Comparison of ENCODE assay signal across 9 mouse cellular contexts in the genomic region with DNA sequence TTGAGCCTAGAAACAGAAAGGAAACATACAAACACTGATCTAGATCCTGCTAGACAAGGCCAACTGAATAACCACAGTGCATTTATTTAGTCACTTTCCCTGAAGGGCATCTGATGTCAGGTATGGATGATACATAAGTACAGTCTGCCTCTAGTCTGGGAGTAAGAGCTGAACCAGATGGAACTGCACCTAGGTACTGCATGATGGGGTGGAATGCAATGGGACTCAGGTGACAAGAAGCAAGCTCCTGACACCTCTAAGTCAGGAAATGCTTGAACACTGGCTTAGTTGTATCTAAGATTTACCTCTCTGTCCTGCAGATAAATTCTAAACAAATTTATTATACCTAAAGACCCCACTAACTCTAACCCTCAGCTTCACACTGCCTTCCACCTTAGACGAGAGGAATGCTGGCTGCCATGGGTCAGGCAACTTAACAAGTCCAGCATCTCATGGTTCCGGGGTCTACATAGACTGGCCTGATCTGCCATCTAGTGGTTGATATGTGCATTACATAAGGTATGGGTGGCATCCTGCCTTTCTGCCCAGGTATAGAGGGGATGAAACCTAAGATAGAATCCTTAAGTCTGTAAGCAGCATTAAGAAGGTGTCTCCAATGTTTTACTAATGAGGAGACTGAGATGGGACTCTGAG. TPM values are rescaled to one million over a fixed set of nuclear protein-coding genes. Genes with fewer than 3 reads are reported as not detected.
DNase-seq lines count a peak whose midpoint lies in the region; TF ChIP-seq lines count a peak whose summit lies in the region.
"Had no signal": no experiment of that assay in that cellular context is flagged by ENCODE, and none has a peak within 500 bp of the region (broad histone marks: within the 10 kb centered on the region; RNA-seq: fewer than 3 reads in every experiment).

No protein-coding gene starts in this region.

- H3K4me1 ChIP-seq in liver, adult 2 months (ENCODE audit: control insufficient read depth, insufficient read depth, low read length): no peaks in the 10 kb centered on the region

- peak; percentile 45; the same call in 1 of the 2 replicates for TF ChIP-seq CTCF in liver, adult 2 months (IDR thresholded peaks at IDR 0.05; ENCODE audit: low read depth, low read length)

- H3K27ac ChIP-seq in liver, adult 2 months (replicated peaks; ENCODE audit: insufficient read depth, low read depth, low read length): no peak overlapping the region

- H3K79me2 ChIP-seq in liver, adult 2 months (ENCODE audit: control insufficient read depth, insufficient read depth, low read length): no peaks in the 10 kb centered on the region

- DNase-seq in A20 (ENCODE audit: low read depth, low spot score): peak; percentile 75
- DNase-seq in MEL-GATA-1-ER (ENCODE audit: extremely low read depth, low read depth): peak; percentile 44
- peak; percentile 81 to 91 for DNase-seq in cerebellum, postnatal 10 days
- peak; percentile 27 for DNase-seq in gastrocnemius, postnatal 10 days
- peak; percentile 45 for DNase-seq in kidney, adult 11 months
- peak; percentile 51 for DNase-seq in liver, adult 2 months (ENCODE audit: extremely low read depth, low read depth, low spot score)
- peak; percentile 31 to 51 for DNase-seq in natural killer cell, adult 2 months (ENCODE audit: low spot score in 2 of 2)
- DNase-seq in thymus, postnatal 0 days (ENCODE audit: low spot score): peak; percentile 62

- no peak for TF ChIP-seq POLR2A in liver, adult 2 months (IDR thresholded peaks at IDR 0.05; ENCODE audit: extremely low read depth, insufficient read depth, low read length)

- H3K9ac ChIP-seq in liver, adult 2 months (ENCODE audit: low read depth, low read length): no peak overlapping the region

- H3K27me3 ChIP-seq in liver, adult 2 months (ENCODE audit: control insufficient read depth, insufficient read depth, low read length): 0 out of 2 replicates have a peak, but pooled peaks cover 2% of the 10 kb centered on the region

- H3K4me3 ChIP-seq in liver, adult 2 months (ENCODE audit: insufficient read depth, low read depth, low read length): no peak overlapping the region
- H3K4me3 ChIP-seq: myocyte had no signal

- no peaks in the 10 kb centered on the region for H3K36me3 ChIP-seq in liver, adult 2 months (ENCODE audit: control insufficient read depth, insufficient read depth, low read length)

- WGBS in liver, adult 2 months: 1% methylated on average over 2 of the region's 2 CpGs

RNA-seq across cellular contexts. Expression of a gene that starts 35.7 kb away (rescaled TPM):
- 10 to 100 TPM; 10.7 to 11.9 TPM for total RNA-seq in gastrocnemius, postnatal 10 days (2021)
- total RNA-seq in liver, adult 2 months (2014; rRNA removed): 17.3 and 18.0 TPM in 2 replicates
- 6.2 and 6.9 TPM in 2 replicates for polyA plus RNA-seq in liver, adult 2 months (2012; rRNA removed)
- polyA plus RNA-seq in thymus, postnatal 0 days (2015; fragmentation: Nextera tagmentation; extraction: Ambion mirVana): 17.4 and 17.7 TPM in 2 replicates

Comparison
In these comparisons a context has a peak if more than half of its experiments do, and no peak if none do; other contexts are left out.
1. DNase-seq: peak in every context shown above with its lines; median percentile 86 in cerebellum, postnatal 10 days; 75 in A20; 62 in thymus, postnatal 0 days; 51 in liver, adult 2 months; 45 in kidney, adult 11 months; 44 in MEL-GATA-1-ER; 41 in natural killer cell, adult 2 months; 27 in gastrocnemius, postnatal 10 days.